Mouse (Mus musculus): ENCODE results near the gene Dgkz. TPM values are rescaled to one million over a fixed set of nuclear protein-coding genes. Genes with fewer than 3 reads are reported as not detected.

Dgkz gene
- polyA plus RNA-seq, 1 experiment, result 47.1 TPM

- H3ac ChIP-seq (ENCODE audit: control insufficient read depth, insufficient read length, low read depth), result no peak overlapping the region
- peaks cover 29% of the 10 kb centered on the region for H3K79me3 ChIP-seq (ENCODE audit: low read depth)
- peaks cover 3% of the 10 kb centered on the region for H3K36me3 ChIP-seq (ENCODE audit: control insufficient read depth, insufficient read depth)
- H3K79me2 ChIP-seq (ENCODE audit: control insufficient read depth, insufficient read depth), result peaks cover 91% of the 10 kb centered on the region
- TF ChIP-seq CTCF (IDR thresholded peaks at IDR 0.05; ENCODE audit: control insufficient read depth, insufficient read depth, insufficient read length), result no peak
- TF ChIP-seq MAX (IDR thresholded peaks at IDR 0.05), result no peak
- no peak for TF ChIP-seq CEBPB (IDR thresholded peaks at IDR 0.05; ENCODE audit: low read depth)
- TF ChIP-seq USF1 (IDR thresholded peaks at IDR 0.05; ENCODE audit: low read depth), result no peak
- TF ChIP-seq FOSL1 (IDR thresholded peaks at IDR 0.05; ENCODE audit: insufficient read depth, low read length, poor library complexity, severe bottlenecking), result no peak
- no peak for TF ChIP-seq MYOG (IDR thresholded peaks at IDR 0.05; ENCODE audit: control insufficient read depth, extremely low read depth, insufficient read length)
- no peak for TF ChIP-seq MYOD1 (IDR thresholded peaks at IDR 0.05; ENCODE audit: control insufficient read depth, insufficient read length, low read depth)
- no peak overlapping the region for H3K4me3 ChIP-seq (ENCODE audit: insufficient read depth, poor library complexity, severe bottlenecking)
- H3K27me3 ChIP-seq (ENCODE audit: control insufficient read depth, insufficient read depth, insufficient read length), result no peaks in the 10 kb centered on the region
These were observed 18.6 kb downstream of the Dgkz start for GRCm38 (mm10) chr2:91957096-91957495.

GRCm38 (mm10) chr2:91955875-91956274 lies 19.8 kb downstream of the Dgkz start:
- Histone ChIP-seq H3K27me3 (ENCODE audit: control insufficient read depth, insufficient read depth, insufficient read length) (no peaks in the 10 kb centered on the region), H3K79me2 (ENCODE audit: control insufficient read depth, insufficient read depth) (peaks cover 88% of the 10 kb centered on the region), H3K79me3 (ENCODE audit: low read depth) (peaks cover 21% of the 10 kb centered on the region), H3K36me3 (ENCODE audit: control insufficient read depth, insufficient read depth) (peaks cover 3% of the 10 kb centered on the region), H3ac (ENCODE audit: control insufficient read depth, insufficient read length, low read depth) (no peak overlapping the region), H3K4me3 (ENCODE audit: insufficient read depth, poor library complexity, severe bottlenecking) (no peak overlapping the region)
- TF ChIP-seq MAX (IDR thresholded peaks at IDR 0.05) (no peak), CTCF (IDR thresholded peaks at IDR 0.05; ENCODE audit: control insufficient read depth, insufficient read depth, insufficient read length) (no peak), MYOD1 (IDR thresholded peaks at IDR 0.05; ENCODE audit: control insufficient read depth, insufficient read length, low read depth) (no peak), MYOG (IDR thresholded peaks at IDR 0.05; ENCODE audit: control insufficient read depth, extremely low read depth, insufficient read length) (no peak)

GRCm38 (mm10) chr2:91955121-91955591 lies 20.5 kb downstream of the Dgkz start:
- Histone ChIP-seq H3K27me3 (ENCODE audit: control insufficient read depth, insufficient read depth, insufficient read length) (no peaks in the 10 kb centered on the region), H3ac (ENCODE audit: control insufficient read depth, insufficient read length, low read depth) (no peak overlapping the region), H3K79me2 (ENCODE audit: control insufficient read depth, insufficient read depth) (peaks cover 88% of the 10 kb centered on the region), H3K79me3 (ENCODE audit: low read depth) (peaks cover 18% of the 10 kb centered on the region), H3K4me3 (ENCODE audit: insufficient read depth, poor library complexity, severe bottlenecking) (no peak overlapping the region), H3K36me3 (ENCODE audit: control insufficient read depth, insufficient read depth) (peaks cover 1% of the 10 kb centered on the region)
- no peak for TF ChIP-seq MYOD1 (IDR thresholded peaks at IDR 0.05; ENCODE audit: control insufficient read depth, insufficient read length, low read depth)
- no peak for TF ChIP-seq CEBPB (IDR thresholded peaks at IDR 0.05; ENCODE audit: low read depth)
- no peak for TF ChIP-seq USF1 (IDR thresholded peaks at IDR 0.05; ENCODE audit: low read depth)
- TF ChIP-seq FOSL1 (IDR thresholded peaks at IDR 0.05; ENCODE audit: insufficient read depth, low read length, poor library complexity, severe bottlenecking), result no peak
- TF ChIP-seq MAX (IDR thresholded peaks at IDR 0.05), result no peak
- no peak for TF ChIP-seq CTCF (IDR thresholded peaks at IDR 0.05; ENCODE audit: control insufficient read depth, insufficient read depth, insufficient read length)
- TF ChIP-seq MYOG (IDR thresholded peaks at IDR 0.05; ENCODE audit: control insufficient read depth, extremely low read depth, insufficient read length), result no peak

GRCm38 (mm10) chr2:91953825-91954224 lies 21.8 kb downstream of the Dgkz start:
- TF ChIP-seq MYOD1 (IDR thresholded peaks at IDR 0.05; ENCODE audit: control insufficient read depth, insufficient read length, low read depth) (no peak), CTCF (IDR thresholded peaks at IDR 0.05; ENCODE audit: control insufficient read depth, insufficient read depth, insufficient read length) (no peak), MAX (IDR thresholded peaks at IDR 0.05) (no peak), FOSL1 (IDR thresholded peaks at IDR 0.05; ENCODE audit: insufficient read depth, low read length, poor library complexity, severe bottlenecking) (no peak), CEBPB (IDR thresholded peaks at IDR 0.05; ENCODE audit: low read depth) (no peak), USF1 (IDR thresholded peaks at IDR 0.05; ENCODE audit: low read depth) (no peak), MYOG (IDR thresholded peaks at IDR 0.05; ENCODE audit: control insufficient read depth, extremely low read depth, insufficient read length) (no peak)
- peaks cover 26% of the 10 kb centered on the region for H3K79me3 ChIP-seq (ENCODE audit: low read depth)

GRCm38 (mm10) chr2:91950275-91951085 lies 25.2 kb downstream of the Dgkz start:
- no peak overlapping the region for H3K4me3 ChIP-seq (ENCODE audit: insufficient read depth, poor library complexity, severe bottlenecking)
- peaks cover 84% of the 10 kb centered on the region for H3K79me2 ChIP-seq (ENCODE audit: control insufficient read depth, insufficient read depth)
- H3K27me3 ChIP-seq (ENCODE audit: control insufficient read depth, insufficient read depth, insufficient read length), result no peaks in the 10 kb centered on the region
- H3K36me3 ChIP-seq (ENCODE audit: control insufficient read depth, insufficient read depth), result no peaks in the 10 kb centered on the region
- H3ac ChIP-seq (ENCODE audit: control insufficient read depth, insufficient read length, low read depth), result no peak overlapping the region
- peaks cover 21% of the 10 kb centered on the region for H3K79me3 ChIP-seq (ENCODE audit: low read depth)
- TF ChIP-seq USF1 (IDR thresholded peaks at IDR 0.05; ENCODE audit: low read depth) (no peak), MYOG (IDR thresholded peaks at IDR 0.05; ENCODE audit: control insufficient read depth, extremely low read depth, insufficient read length) (no peak), MAX (IDR thresholded peaks at IDR 0.05) (no peak), MYOD1 (IDR thresholded peaks at IDR 0.05; ENCODE audit: control insufficient read depth, insufficient read length, low read depth) (no peak)

More at GRCm38 (mm10) chr2:91953825-91954224, 21.8 kb downstream of the Dgkz start:
- no peaks in the 10 kb centered on the region for H3K36me3 ChIP-seq (ENCODE audit: control insufficient read depth, insufficient read depth)
- H3K79me2 ChIP-seq (ENCODE audit: control insufficient read depth, insufficient read depth), result peaks cover 88% of the 10 kb centered on the region
- H3ac ChIP-seq (ENCODE audit: control insufficient read depth, insufficient read length, low read depth), result no peak overlapping the region
- H3K4me3 ChIP-seq (ENCODE audit: insufficient read depth, poor library complexity, severe bottlenecking), result no peak overlapping the region
- no peaks in the 10 kb centered on the region for H3K27me3 ChIP-seq (ENCODE audit: control insufficient read depth, insufficient read depth, insufficient read length)

All from C2C12 (cell line).